Mouse (Mus musculus) olfactory bulb, adult 2 months (tissue): ENCODE results near the gene Phgr1. TPM values are rescaled to one million over a fixed set of nuclear protein-coding genes. Genes with fewer than 3 reads are reported as not detected.

ENCODE experiments used
- H3K27ac ChIP-seq: fragments of 200-500 bp; 2 replicates; pipeline ENCODE4 v1.5.1; 2012; ENCODE audit warnings: low read depth, low read length; ENCODE audit not compliant: insufficient read depth
- H3K4me1 ChIP-seq: fragments of 200-500 bp; 2 replicates; pipeline ENCODE4 v1.6.1; 2012; ENCODE audit warnings: low read length; ENCODE audit not compliant: control insufficient read depth, insufficient read depth
- H3K4me3 ChIP-seq: fragments of 200-500 bp; 2 replicates; pipeline ENCODE4 v1.5.1; 2012; ENCODE audit warnings: mild to moderate bottlenecking, low read depth, low read length, moderate library complexity; ENCODE audit not compliant: insufficient read depth
- CTCF ChIP-seq: fragments of 200-500 bp; IDR thresholded peaks from 2 replicates; pipeline ENCODE4 v1.5.1; 2012; ENCODE audit warnings: low read depth, mild to moderate bottlenecking, low read length, moderate library complexity; ENCODE audit not compliant: insufficient read depth
- POLR2A ChIP-seq: fragments of 200-500 bp; IDR thresholded peaks from 2 replicates; pipeline ENCODE4 v1.6.1; 2012; ENCODE audit warnings: mild to moderate bottlenecking, low read depth, low read length, moderate library complexity; ENCODE audit not compliant: insufficient read depth
- WGBS: fragments of 180-500 bp; shearing (Covaris S2); methylation state at CpG from one replicate; pipeline ENCODE4 v1.1.7; 2018; 5-methylcytosine and 5-hydroxymethylcytosine counted together
- polyA plus RNA-seq: library from polyadenylated mRNA; stranded (reverse); fragments of >200 nt; gene quantifications from 2 replicates; pipeline ENCODE4 v1.2.4, GENCODE M21; 2012; ENCODE audit warnings: low replicate concordance; ENCODE audit not compliant: missing spikeins, insufficient read depth, insufficient read length

Phgr1 gene
- polyA plus RNA-seq, 1 experiment: not detected

DNA sequence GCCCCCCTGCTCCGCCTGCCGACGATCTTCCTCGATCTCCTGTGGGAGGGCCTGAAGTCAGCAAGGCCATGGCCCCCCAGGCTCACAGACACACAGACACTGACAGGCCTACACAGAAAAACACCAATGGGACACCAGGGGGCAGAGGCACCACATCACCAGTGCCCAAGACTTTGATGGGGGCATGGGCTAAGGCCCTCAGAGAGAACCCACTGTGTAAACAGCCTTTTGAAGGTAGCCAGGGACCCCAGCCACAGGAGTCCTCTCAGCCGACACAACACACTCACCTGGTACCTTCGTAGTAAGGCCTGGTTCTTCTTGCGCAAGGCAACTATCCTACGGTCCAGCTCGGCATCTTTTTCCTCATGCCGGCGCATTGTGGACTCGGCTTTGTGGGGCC is 11.2 kb upstream of the Phgr1 start:
- Histone ChIP-seq H3K4me1 (peaks cover 52% of the 10 kb centered on the region), H3K4me3 (peak overlapping the region; percentile 43), H3K27ac (peak overlapping the region; percentile 98)
- WGBS: 74% methylated on average over 12 of the region's 12 CpGs
- TF ChIP-seq CTCF (peak; percentile 32; the same call in 1 of the 2 replicates), POLR2A (no peak)

- H3K4me3 ChIP-seq: peak within 1 kb of the TSS; percentile 43
- TF ChIP-seq CTCF: no peak
- TF ChIP-seq POLR2A: peak; percentile 58
- 1% methylated on average over 29 of the region's 29 CpGs for WGBS
- peak within 1 kb of the TSS; percentile 98 for H3K27ac ChIP-seq
- peaks cover 50% of the 10 kb centered on the region for H3K4me1 ChIP-seq
Observed at GRCm38 (mm10) chr2:118761906-118762783, 10.4 kb upstream of the Phgr1 start, which contains the start of gene Ccdc9b. Gene Ccdc9b (minus strand): TSS chr2:118762661.

- Histone ChIP-seq H3K4me1 (peaks cover 50% of the 10 kb centered on the region), H3K4me3 (peak overlapping the region; percentile 43), H3K27ac (peak overlapping the region; percentile 98)
- 7% methylated on average over 10 of the region's 10 CpGs for WGBS
- TF ChIP-seq CTCF: no peak
- no peak; the same call in 1 of the 2 replicates for TF ChIP-seq POLR2A
Observed at GRCm38 (mm10) chr2:118762784-118763148, 9.8 kb upstream of the Phgr1 start.

- Histone ChIP-seq H3K27ac (peak overlapping the region; percentile 98), H3K4me3 (no peak overlapping the region), H3K4me1 (peaks cover 52% of the 10 kb centered on the region)
- no peak for TF ChIP-seq POLR2A
- TF ChIP-seq CTCF: no peak
- 36% methylated on average over 7 of the region's 7 CpGs for WGBS
Observed at GRCm38 (mm10) chr2:118763469-118763868, 9.1 kb upstream of the Phgr1 start.

DNA sequence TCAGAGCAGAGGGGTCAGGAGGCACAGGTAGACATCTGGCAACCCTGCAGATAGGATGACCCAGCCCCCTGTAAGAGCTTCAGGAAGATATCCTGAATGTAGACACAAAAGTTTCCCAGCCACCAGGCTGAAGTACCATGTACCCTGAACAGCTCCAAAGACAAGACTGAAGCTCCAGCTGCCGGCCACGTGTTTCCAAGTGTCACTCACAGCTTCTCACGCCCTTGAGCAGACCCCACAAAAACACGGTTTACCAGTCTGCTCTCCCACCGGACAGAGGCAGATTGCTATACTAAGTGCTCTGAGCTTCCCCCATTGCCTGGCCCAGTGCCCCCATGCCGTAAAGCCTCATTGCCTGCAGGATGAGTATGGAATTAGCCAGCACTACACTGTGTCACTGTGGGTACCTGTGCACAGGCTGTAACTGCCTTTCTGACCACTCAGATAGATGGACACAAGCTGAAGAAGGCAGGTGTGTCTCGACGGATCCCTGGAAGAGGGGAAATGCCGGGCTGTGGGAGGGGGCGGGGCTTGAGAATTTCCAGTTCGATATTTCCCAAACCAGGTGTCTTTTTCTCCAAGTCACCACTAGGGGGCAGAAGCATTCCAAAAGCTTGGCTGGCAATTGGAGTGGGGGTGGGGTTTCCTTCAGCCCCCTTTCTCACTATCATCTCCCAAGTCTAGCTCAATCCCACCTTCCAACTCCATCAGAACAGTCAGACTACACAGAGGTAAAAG is 8.3 kb upstream of the Phgr1 start:
- H3K4me1 ChIP-seq: peaks cover 49% of the 10 kb centered on the region
- TF ChIP-seq POLR2A (no peak), CTCF (peak; percentile 43; the same call in 1 of the 2 replicates)
- H3K27ac ChIP-seq: peak overlapping the region; percentile 32
- no peak overlapping the region for H3K4me3 ChIP-seq
- WGBS: 19% methylated on average over 11 of the region's 11 CpGs

DNA sequence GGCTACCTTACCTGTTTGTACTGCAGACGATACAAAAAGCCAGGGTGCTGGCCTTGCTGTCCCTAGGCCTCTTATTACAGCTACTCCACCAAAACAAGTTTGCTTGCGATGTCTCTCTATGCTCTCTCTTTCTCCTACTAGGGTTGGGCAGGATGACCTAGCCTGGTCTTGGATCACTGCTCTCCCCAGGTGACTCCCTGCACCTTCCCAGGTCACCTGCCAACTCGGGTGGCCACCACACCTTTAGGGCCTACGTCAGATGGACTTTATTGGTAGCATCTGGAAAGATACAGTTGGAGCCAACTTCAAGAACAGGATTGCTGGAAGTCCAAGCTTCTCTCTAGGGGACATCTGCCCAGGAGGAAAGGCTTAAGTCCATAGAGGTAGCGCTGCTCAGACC is 7.7 kb upstream of the Phgr1 start:
- Histone ChIP-seq H3K4me3 (no peak overlapping the region), H3K27ac (no peak overlapping the region), H3K4me1 (peaks cover 46% of the 10 kb centered on the region)
- 83% methylated on average over 5 of the region's 5 CpGs for WGBS
- TF ChIP-seq CTCF: no peak
- no peak for TF ChIP-seq POLR2A

GRCm38 (mm10) chr2:118766041-118767033 is 6.2 kb upstream of the Phgr1 start:
- Histone ChIP-seq H3K27ac (no peak overlapping the region), H3K4me1 (peaks cover 33% of the 10 kb centered on the region), H3K4me3 (no peak overlapping the region)
- 83% methylated on average over 10 of the region's 10 CpGs for WGBS
- no peak for TF ChIP-seq POLR2A
- TF ChIP-seq CTCF: no peak

DNA sequence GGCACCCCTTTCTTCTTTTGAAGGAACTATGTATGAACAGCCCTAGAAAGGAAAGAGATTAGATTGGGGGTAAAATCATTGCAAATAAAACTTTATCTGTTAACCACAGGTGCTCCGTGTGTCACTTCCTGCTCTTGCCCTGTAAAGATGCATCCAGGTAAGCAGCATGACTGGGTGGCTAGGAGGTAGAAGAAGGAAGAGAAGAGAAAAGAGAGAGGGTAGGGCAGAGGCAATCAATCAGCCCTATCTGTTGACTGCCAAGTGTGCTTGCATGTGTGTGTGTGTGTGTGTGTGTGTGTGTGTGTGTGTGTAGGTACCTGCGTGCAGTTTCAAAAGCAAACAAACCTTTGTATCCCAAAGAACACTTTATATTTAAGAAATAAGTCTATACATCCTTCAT is 2.0 kb downstream of the Phgr1 start:
- Histone ChIP-seq H3K4me3 (no peak overlapping the region), H3K4me1 (peaks cover 22% of the 10 kb centered on the region), H3K27ac (no peak overlapping the region)
- WGBS: 92% methylated on average over 2 of the region's 2 CpGs
- TF ChIP-seq POLR2A (no peak), CTCF (no peak)
